Mouse (Mus musculus) liver, embryonic 14.5 days (tissue): ENCODE data around the gene March6. TPM values are rescaled to one million over a fixed set of nuclear protein-coding genes. Genes with fewer than 3 reads are reported as not detected.

Experiments used
- ATAC-seq: fragments of 200-750 bp; cut with Nextera tagmentation; 2 replicates; pipeline ENCODE4 v1.8.0; 2017; ENCODE audit warnings: moderate number of reproducible peaks, mild to moderate bottlenecking, moderate library complexity; ENCODE audit not compliant: insufficient read depth
- DNase-seq, 3 experiments: peaks; one replicate each; pipeline ENCODE4 v3.0.0-alpha.2; 2012 to 2013; ENCODE audit warnings: low read depth in 3 of 3, low spot score in 3 of 3
- H3K27ac ChIP-seq: fragments of 300-500 bp; sonication (generic); 2 replicates; pipeline ENCODE4 v1.5.1; 2014; ENCODE audit warnings: moderate library complexity, mild to moderate bottlenecking, control low read depth, inconsistent platforms
- H3K27me3 ChIP-seq: fragments of 300-500 bp; sonication (generic); 2 replicates; pipeline ENCODE4 v1.6.1; 2014; ENCODE audit warnings: mild to moderate bottlenecking, low read length, moderate library complexity; ENCODE audit not compliant: control insufficient read depth, insufficient read depth
- H3K36me3 ChIP-seq: fragments of 300-500 bp; sonication (generic); replicated peaks from 2 replicates; pipeline ENCODE4 v1.6.1; 2014; ENCODE audit warnings: low read depth; ENCODE audit not compliant: control insufficient read depth, insufficient read depth
- H3K4me1 ChIP-seq, 2 experiments: fragments of 200-500 bp in 1 of 2; fragments of 300-500 bp in 1 of 2; sonication (generic) in 1 of 2; replicated peaks; 2 replicates each; pipeline ENCODE4 v1.6.1; 2012 to 2014; ENCODE audit warnings: antibody characterized with exemption in 1 of 2, inconsistent platforms in 1 of 2, low read length in 1 of 2; ENCODE audit not compliant: control insufficient read depth in 2 of 2, insufficient read depth in 2 of 2
- H3K4me2 ChIP-seq: fragments of 300-500 bp; sonication (generic); 2 replicates; pipeline ENCODE4 v1.6.1; 2014; ENCODE audit warnings: low read depth, mild to moderate bottlenecking, control low read depth, moderate library complexity
- H3K4me3 ChIP-seq, 2 experiments: fragments of 200-500 bp in 1 of 2; fragments of 300-500 bp in 1 of 2; sonication (generic) in 1 of 2; 2 replicates each; pipeline ENCODE4 v1.5.1; 2012 to 2014; ENCODE audit warnings: low read depth in 2 of 2, low read length in 2 of 2, mild to moderate bottlenecking in 2 of 2, control low read depth in 1 of 2, inconsistent platforms in 1 of 2, moderate library complexity in 1 of 2; ENCODE audit not compliant: insufficient read depth in 1 of 2
- H3K9ac ChIP-seq: fragments of 300-500 bp; sonication (generic); replicated peaks from 2 replicates; pipeline ENCODE4 v1.6.1; 2014; ENCODE audit warnings: mild to moderate bottlenecking, control low read depth, moderate library complexity
- H3K9me3 ChIP-seq: fragments of 300-500 bp; sonication (generic); 2 replicates; pipeline ENCODE4 v1.6.1; 2016; ENCODE audit warnings: low read length, mixed read lengths; ENCODE audit not compliant: control insufficient read depth
- CTCF ChIP-seq: IDR thresholded peaks from 2 replicates; pipeline ENCODE4 v1.5.1; 2016; ENCODE audit warnings: antibody characterized with exemption, low read depth, control low read depth
- EP300 ChIP-seq: IDR thresholded peaks from 2 replicates; pipeline ENCODE4 v1.6.1; 2016; ENCODE audit warnings: antibody characterized with exemption, low read depth
- WGBS: fragments of 180-500 bp; shearing (Covaris S2); extraction: QIAGEN DNeasy Blood & Tissue Kit; methylation state at CpG from one replicate; pipeline ENCODE4 v1.1.7; 2014; ENCODE audit not compliant: insufficient replicate concordance; 5-methylcytosine and 5-hydroxymethylcytosine counted together
- polyA plus RNA-seq, 2 experiments: library from polyadenylated mRNA; depleted of rRNA in 1 of 2; stranded (reverse) in 1 of 2; unstranded in 1 of 2; fragments of >200 nt; fragmentation: Nextera tagmentation in 1 of 2; extraction: Ambion mirVana in 1 of 2; gene quantifications; 2 replicates each; pipeline versions ENCODE4 v1.2.1 to v1.2.3; 2012 to 2014

Gene March6
- polyA plus RNA-seq, 2 experiments: 9.0 to 12.7 TPM

GRCm38 (mm10) chr15:31570959-31571358 is 40.1 kb upstream of the March6 start:
- no peak for TF ChIP-seq EP300
- no peak for TF ChIP-seq CTCF
- H3K27ac ChIP-seq: no peak overlapping the region
- H3K9me3 ChIP-seq: no peaks in the 10 kb centered on the region
- ATAC-seq: no peak
- 54% methylated on average over 8 of the region's 8 CpGs for WGBS
- no peak for DNase-seq
- H3K36me3 ChIP-seq: no peaks in the 10 kb centered on the region
- H3K9ac ChIP-seq: no peak overlapping the region
- H3K27me3 ChIP-seq: no peaks in the 10 kb centered on the region
- H3K4me1 ChIP-seq: peaks cover 9 to 31% of the 10 kb centered on the region in 2 experiments
- H3K4me2 ChIP-seq: no peak overlapping the region
- H3K4me3 ChIP-seq: no peak overlapping the region

DNA sequence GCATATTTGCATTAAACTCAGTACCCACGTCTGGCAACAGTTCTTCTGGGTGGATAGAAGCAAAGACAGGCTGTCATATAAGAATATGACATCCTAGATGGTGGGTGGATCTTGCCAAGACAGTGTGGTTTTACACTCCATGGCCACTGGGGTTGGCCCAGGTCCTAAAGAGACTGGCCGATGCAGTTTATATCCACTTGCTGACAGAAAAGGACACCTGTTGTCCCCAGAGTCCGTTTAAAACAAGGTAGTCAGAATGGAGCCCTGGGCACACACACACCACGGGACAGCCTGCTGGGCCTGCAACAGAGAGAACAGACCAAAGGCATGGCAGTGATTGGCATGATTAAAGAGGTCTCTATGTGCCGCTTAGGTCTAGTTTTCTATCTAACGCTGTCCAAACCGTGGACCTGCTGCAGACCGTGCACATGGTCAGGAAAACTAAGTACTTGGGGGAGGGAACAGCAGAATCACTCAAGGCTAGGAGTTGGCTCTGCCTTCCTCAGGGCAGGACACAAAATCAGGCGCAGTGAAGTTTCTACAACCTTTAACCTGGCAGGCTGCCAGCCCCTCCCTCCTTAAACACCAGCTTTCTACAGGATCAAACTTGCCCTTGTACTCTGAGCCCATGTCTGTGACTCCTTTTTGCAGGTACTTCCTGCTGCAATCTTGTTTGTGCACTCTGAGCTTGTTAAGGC is 38.6 kb upstream of the March6 start:
- Histone ChIP-seq H3K9me3 (no peaks in the 10 kb centered on the region), H3K27me3 (no peaks in the 10 kb centered on the region), H3K36me3 (no peaks in the 10 kb centered on the region), H3K4me1 (peaks cover 9 to 31% of the 10 kb centered on the region in 2 experiments), H3K4me3 (no peak overlapping the region), H3K27ac (no peak overlapping the region), H3K4me2 (peak overlapping the region; percentile 20; the same call in 1 of the 2 replicates), H3K9ac (no peak overlapping the region)
- ATAC-seq (no peak), DNase-seq (no peak)
- TF ChIP-seq EP300 (no peak), CTCF (no peak)
- WGBS: 59% methylated on average over 9 of the region's 9 CpGs

DNA sequence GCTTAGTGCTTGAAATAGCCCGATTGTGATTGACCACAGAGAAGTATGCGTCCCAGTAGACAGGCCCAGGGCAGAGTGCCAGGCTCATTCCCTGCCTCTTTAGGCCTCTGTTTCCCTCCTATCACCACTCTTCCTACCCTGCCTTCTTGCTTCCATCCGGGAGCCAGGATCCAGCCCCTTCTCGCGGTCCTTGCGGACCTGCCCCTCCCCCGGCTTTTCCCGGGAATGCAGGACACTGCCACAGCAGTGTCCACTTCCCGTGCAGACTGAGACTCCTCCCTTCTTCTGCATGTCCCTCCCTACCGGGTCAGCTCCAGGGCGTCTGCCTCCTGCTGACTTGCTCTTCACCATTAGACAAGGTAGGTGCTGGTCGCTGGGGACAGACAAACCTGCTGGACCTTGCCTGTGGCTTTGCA is 37.7 kb upstream of the March6 start:
- Histone ChIP-seq H3K9ac (no peak overlapping the region), H3K27ac (no peak overlapping the region), H3K36me3 (no peaks in the 10 kb centered on the region), H3K27me3 (no peaks in the 10 kb centered on the region), H3K4me1 (peaks cover 5 to 27% of the 10 kb centered on the region in 2 experiments), H3K4me3 (no peak overlapping the region), H3K9me3 (no peaks in the 10 kb centered on the region), H3K4me2 (peak overlapping the region; percentile 20)
- no peak for TF ChIP-seq CTCF
- no peak for TF ChIP-seq EP300
- DNase-seq: no peak
- ATAC-seq: peak; percentile 34; the same call in 1 of the 2 replicates
- 46% methylated on average over 12 of the region's 12 CpGs for WGBS

DNA sequence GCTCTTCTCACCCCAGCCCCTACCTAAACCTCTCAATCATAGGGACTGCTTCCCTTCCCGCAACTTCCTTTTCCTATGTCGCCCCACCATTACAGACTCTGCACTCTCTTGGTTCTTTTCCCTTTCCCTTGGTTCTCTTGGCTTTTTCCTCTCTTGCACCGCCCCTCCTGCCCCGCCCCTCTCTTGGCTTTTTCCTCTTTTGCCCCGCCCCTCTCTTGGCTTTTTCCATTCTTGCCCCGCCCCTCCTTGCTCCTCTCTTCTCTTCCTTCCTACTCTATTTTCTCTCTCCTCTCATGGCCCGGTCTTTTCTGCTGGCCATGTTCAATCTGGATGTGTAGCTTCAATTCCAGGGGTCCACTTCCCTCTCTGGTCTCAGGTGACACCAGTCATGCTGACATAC is 36.6 kb upstream of the March6 start:
- TF ChIP-seq CTCF (no peak), EP300 (no peak)
- Histone ChIP-seq H3K36me3 (no peaks in the 10 kb centered on the region), H3K4me3 (no peak overlapping the region), H3K9me3 (no peaks in the 10 kb centered on the region), H3K27ac (no peak overlapping the region), H3K4me1 (peaks cover 0 to 18% of the 10 kb centered on the region in 2 experiments; a peak in 2 of 4 replicates), H3K27me3 (no peaks in the 10 kb centered on the region), H3K4me2 (no peak overlapping the region), H3K9ac (no peak overlapping the region)
- DNase-seq (no peak), ATAC-seq (no peak)
- 40% methylated on average over 7 of the region's 7 CpGs for WGBS

- DNase-seq: no peak
- no peak overlapping the region for H3K27ac ChIP-seq
- no peaks in the 10 kb centered on the region for H3K36me3 ChIP-seq
- no peaks in the 10 kb centered on the region for H3K27me3 ChIP-seq
- ATAC-seq: no peak
- H3K4me1 ChIP-seq: peaks cover 0 to 15% of the 10 kb centered on the region in 2 experiments; a peak in 2 of 4 replicates
- H3K9me3 ChIP-seq: no peaks in the 10 kb centered on the region
- TF ChIP-seq EP300: no peak
- TF ChIP-seq CTCF: no peak
- H3K4me2 ChIP-seq: no peak overlapping the region
- WGBS: 40% methylated on average over 1 of the region's 1 CpGs
- no peak overlapping the region for H3K4me3 ChIP-seq
- H3K9ac ChIP-seq: no peak overlapping the region
These were observed 34.9 kb upstream of the March6 start for GRCm38 (mm10) chr15:31565786-31566185.
